Mouse (Mus musculus) limb, embryonic 14.5 days (tissue): Measurements from ENCODE around the gene Rnf41. TPM values are rescaled to one million over a fixed set of nuclear protein-coding genes. Genes with fewer than 3 reads are reported as not detected.

Experiments used
- ATAC-seq: fragments of 200-750 bp; cut with Nextera tagmentation; 2 replicates; pipeline ENCODE4 v1.8.0; 2017; ENCODE audit warnings: low read depth, moderate number of reproducible peaks, moderate TSS enrichment; ENCODE audit not compliant: low FRiP score
- DNase-seq: peaks from one replicate; pipeline ENCODE4 v3.0.0-alpha.2; 2015; ENCODE audit warnings: low spot score
- H3K27ac ChIP-seq: fragments of 300-500 bp; sonication (generic); replicated peaks from 2 replicates; pipeline ENCODE4 v1.5.1; 2014; ENCODE audit warnings: low read depth, mild to moderate bottlenecking, low read length, moderate library complexity, mixed read lengths
- H3K27me3 ChIP-seq: fragments of 300-500 bp; sonication (generic); 2 replicates; pipeline ENCODE4 v1.6.1; 2014; ENCODE audit warnings: low read length, mixed read lengths; ENCODE audit not compliant: control insufficient read depth, insufficient read depth
- H3K36me3 ChIP-seq: fragments of 300-500 bp; sonication (generic); 2 replicates; pipeline ENCODE4 v1.6.1; 2014; ENCODE audit warnings: mild to moderate bottlenecking, low read length, moderate library complexity, mixed read lengths; ENCODE audit not compliant: control insufficient read depth, insufficient read depth
- H3K4me1 ChIP-seq: fragments of 300-500 bp; sonication (generic); 2 replicates; pipeline ENCODE4 v1.6.1; 2014; ENCODE audit warnings: antibody characterized with exemption, low read length, mixed read lengths; ENCODE audit not compliant: control insufficient read depth, insufficient read depth
- H3K4me2 ChIP-seq: fragments of 300-500 bp; sonication (generic); replicated peaks from 2 replicates; pipeline ENCODE4 v1.6.1; 2014; ENCODE audit warnings: low read depth, mild to moderate bottlenecking, low read length, moderate library complexity; ENCODE audit not compliant: severe bottlenecking
- H3K4me3 ChIP-seq: fragments of 300-500 bp; sonication (generic); replicated peaks from 2 replicates; pipeline ENCODE4 v1.5.1; 2014; ENCODE audit warnings: low read length
- H3K9ac ChIP-seq: fragments of 300-500 bp; sonication (generic); 2 replicates; pipeline ENCODE4 v1.6.1; 2014; ENCODE audit warnings: mild to moderate bottlenecking, low read depth, low read length, moderate library complexity; ENCODE audit not compliant: severe bottlenecking
- H3K9me3 ChIP-seq: fragments of 300-500 bp; sonication (generic); 2 replicates; pipeline ENCODE4 v1.6.1; 2016; ENCODE audit warnings: low read length; ENCODE audit not compliant: control insufficient read depth
- POLR2A ChIP-seq: fragments of 200-500 bp; IDR thresholded peaks from 2 replicates; pipeline ENCODE4 v1.8.0; 2012; ENCODE audit warnings: inconsistent platforms, mild to moderate bottlenecking, moderate library complexity, borderline replicate concordance; ENCODE audit not compliant: insufficient read depth, insufficient read length; ENCODE audit errors: extremely low read depth
- WGBS: fragments of 180-500 bp; shearing (Covaris S2); extraction: QIAGEN DNeasy Blood & Tissue Kit; methylation state at CpG from one replicate; pipeline ENCODE4 v1.1.7; 2014; 5-methylcytosine and 5-hydroxymethylcytosine counted together
- polyA plus RNA-seq, 2 experiments: library from polyadenylated mRNA; depleted of rRNA in 1 of 2; stranded (reverse) in 1 of 2; unstranded in 1 of 2; fragments of >200 nt; fragmentation: Nextera tagmentation in 1 of 2; extraction: Ambion mirVana in 1 of 2; gene quantifications; 2 replicates each; pipeline versions ENCODE4 v1.2.1 to v1.2.3; 2012 to 2014

Gene Rnf41
- polyA plus RNA-seq, 2 experiments, result 35.7 to 37.0 TPM

DNA sequence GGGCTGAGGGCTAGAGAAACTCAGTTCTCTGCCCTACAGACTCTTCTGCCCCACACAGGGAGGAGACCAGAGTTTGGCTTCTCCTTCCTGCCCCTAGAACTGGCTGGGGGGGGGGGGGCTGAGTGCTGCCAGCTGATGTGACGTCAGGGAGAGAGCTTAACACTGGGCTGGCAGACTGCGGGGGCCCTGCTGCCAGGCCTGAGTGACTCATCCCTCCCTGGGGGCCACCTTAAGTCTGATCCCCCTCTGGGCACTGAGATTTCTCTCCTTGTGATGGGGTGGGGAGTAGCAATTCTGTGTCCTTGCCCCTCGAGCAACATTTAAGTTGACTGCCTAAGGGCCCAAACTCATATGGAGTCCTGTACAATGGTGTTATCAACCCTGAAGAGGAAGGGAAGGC is 33.0 kb upstream of the Rnf41 start:
- Histone ChIP-seq H3K9me3 (no peaks in the 10 kb centered on the region), H3K27ac (no peak overlapping the region), H3K9ac (peak overlapping the region; percentile 98), H3K36me3 (peaks cover 51% of the 10 kb centered on the region), H3K27me3 (no peaks in the 10 kb centered on the region), H3K4me2 (peak overlapping the region; percentile 72), H3K4me3 (peak overlapping the region; percentile 98), H3K4me1 (peaks cover 14% of the 10 kb centered on the region; the same call in 1 of the 2 replicates)
- no peak for TF ChIP-seq POLR2A
- ATAC-seq (no peak), DNase-seq (no peak)
- WGBS, result 71% methylated on average over 3 of the region's 3 CpGs

DNA sequence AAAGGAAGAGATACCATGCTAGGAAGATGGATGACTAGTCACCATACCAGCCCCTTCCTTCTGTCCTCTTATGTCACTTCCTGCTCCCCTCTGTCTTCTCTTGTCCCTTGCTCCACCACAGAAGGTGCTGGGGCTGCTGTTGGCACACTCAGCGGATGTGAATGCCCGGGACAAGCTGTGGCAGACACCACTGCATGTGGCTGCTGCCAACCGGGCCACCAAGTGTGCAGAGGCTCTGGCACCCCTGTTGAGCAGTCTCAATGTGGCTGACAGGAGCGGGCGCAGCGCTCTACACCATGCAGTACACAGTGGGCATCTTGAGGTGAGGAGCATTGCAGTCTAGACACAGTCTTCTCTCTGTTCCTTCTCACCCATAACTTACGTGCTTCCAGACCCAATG is 32.2 kb upstream of the Rnf41 start:
- 93% methylated on average over 7 of the region's 7 CpGs for WGBS
- no peak overlapping the region for H3K4me3 ChIP-seq
- peaks cover 59% of the 10 kb centered on the region for H3K36me3 ChIP-seq
- TF ChIP-seq POLR2A, result no peak
- no peak for DNase-seq
- ATAC-seq, result no peak
- H3K4me1 ChIP-seq, result peaks cover 14% of the 10 kb centered on the region; the same call in 1 of the 2 replicates
- no peak overlapping the region for H3K9ac ChIP-seq
- H3K4me2 ChIP-seq, result no peak overlapping the region
- no peaks in the 10 kb centered on the region for H3K9me3 ChIP-seq
- H3K27ac ChIP-seq, result no peak overlapping the region
- H3K27me3 ChIP-seq, result no peaks in the 10 kb centered on the region

DNA sequence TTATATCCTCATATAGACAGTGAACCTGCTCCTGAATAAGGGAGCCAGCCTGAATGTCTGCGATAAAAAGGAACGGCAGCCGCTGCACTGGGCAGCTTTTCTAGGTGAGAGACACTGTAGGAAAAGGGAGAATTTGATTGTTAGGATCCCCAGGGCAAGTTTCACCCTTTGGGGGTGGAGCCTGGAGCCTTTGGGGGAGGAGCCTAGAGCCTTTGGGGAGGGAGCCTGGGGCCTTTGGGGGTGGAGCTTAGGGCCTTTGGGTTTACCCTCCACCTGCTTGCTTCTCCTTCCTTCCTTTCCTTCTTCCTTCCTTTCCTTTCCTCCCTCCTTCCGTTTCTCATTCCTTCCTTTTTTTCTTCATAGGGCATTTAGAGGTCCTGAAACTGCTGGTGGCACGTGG is 30.9 kb upstream of the Rnf41 start:
- H3K9ac ChIP-seq, result no peak overlapping the region

DNA sequence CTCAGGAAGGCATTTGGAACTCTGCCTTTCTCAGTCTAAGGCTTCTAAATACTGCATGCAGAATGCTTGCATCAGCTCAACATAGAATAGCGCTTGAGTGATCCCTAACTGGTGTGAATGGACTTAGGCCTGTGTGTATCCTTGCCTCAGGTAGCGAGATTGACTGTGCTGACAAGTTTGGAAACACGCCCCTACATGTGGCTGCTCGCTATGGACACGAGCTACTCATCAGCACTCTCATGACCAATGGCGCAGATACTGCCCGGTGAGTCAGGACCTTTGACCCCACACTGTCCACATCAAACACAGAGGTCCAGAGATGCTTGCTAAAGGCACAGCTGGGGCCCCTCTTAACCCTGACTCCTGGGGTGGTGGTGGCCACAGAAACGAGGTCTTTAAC is 29.0 kb upstream of the Rnf41 start:
- Histone ChIP-seq H3K4me1 (peaks cover 8% of the 10 kb centered on the region; the same call in 1 of the 2 replicates), H3K27ac (no peak overlapping the region), H3K4me2 (no peak overlapping the region), H3K9me3 (no peaks in the 10 kb centered on the region), H3K36me3 (peaks cover 91% of the 10 kb centered on the region), H3K4me3 (no peak overlapping the region), H3K9ac (no peak overlapping the region), H3K27me3 (no peaks in the 10 kb centered on the region)
- ATAC-seq (no peak), DNase-seq (no peak)
- WGBS, result 88% methylated on average over 8 of the region's 8 CpGs
- TF ChIP-seq POLR2A, result no peak

More for the DNA sequence above, 30.9 kb upstream of the Rnf41 start:
- Histone ChIP-seq H3K9me3 (no peaks in the 10 kb centered on the region), H3K4me1 (peaks cover 14% of the 10 kb centered on the region; the same call in 1 of the 2 replicates), H3K36me3 (peaks cover 71% of the 10 kb centered on the region), H3K4me2 (no peak overlapping the region), H3K4me3 (no peak overlapping the region), H3K27ac (no peak overlapping the region), H3K27me3 (no peaks in the 10 kb centered on the region)
- no peak for TF ChIP-seq POLR2A
- ATAC-seq (no peak), DNase-seq (no peak)
- 87% methylated on average over 5 of the region's 5 CpGs for WGBS

DNA sequence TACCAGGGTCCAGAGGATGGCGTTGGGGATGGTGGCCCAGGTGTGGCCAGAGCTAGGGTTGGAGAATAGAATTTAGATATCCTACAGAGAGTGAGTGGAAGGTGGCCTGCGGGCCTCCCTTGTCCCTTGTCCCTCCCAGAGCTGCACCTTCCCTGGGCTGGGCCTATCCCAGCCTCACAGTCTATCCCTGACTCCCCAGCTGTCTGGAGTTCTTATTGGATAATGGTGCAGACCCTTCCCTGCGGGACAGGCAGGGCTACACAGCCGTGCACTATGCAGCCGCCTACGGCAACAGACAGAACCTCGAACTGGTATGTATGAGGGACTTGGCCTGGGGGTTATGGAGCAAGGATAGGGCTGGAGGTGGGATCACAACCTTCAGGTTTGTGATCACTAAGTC is 25.6 kb upstream of the Rnf41 start:
- ATAC-seq, result no peak
- no peak overlapping the region for H3K27ac ChIP-seq
- TF ChIP-seq POLR2A, result no peak
- H3K4me2 ChIP-seq, result no peak overlapping the region
- 92% methylated on average over 7 of the region's 7 CpGs for WGBS
- H3K9me3 ChIP-seq, result no peaks in the 10 kb centered on the region
- no peak overlapping the region for H3K4me3 ChIP-seq
- peaks cover 96% of the 10 kb centered on the region for H3K36me3 ChIP-seq
- no peaks in the 10 kb centered on the region for H3K27me3 ChIP-seq
- H3K4me1 ChIP-seq, result no peaks in the 10 kb centered on the region
- H3K9ac ChIP-seq, result no peak overlapping the region
- no peak for DNase-seq

DNA sequence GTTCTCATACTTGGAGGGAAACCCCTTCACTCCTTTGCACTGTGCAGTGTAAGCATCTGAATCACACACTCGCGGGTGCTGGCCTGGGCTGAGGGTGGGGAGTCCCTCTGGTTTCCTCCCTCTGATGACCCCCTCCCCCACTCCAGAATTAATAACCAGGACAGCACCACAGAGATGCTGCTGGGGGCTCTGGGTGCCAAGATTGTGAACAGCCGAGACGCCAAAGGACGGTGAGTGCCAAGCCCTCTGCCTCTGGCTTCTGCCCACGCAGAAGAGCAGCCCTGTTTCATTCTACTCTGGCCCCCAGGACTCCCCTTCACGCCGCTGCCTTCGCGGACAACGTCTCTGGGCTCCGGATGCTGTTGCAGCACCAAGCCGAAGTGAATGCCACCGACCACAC is 22.5 kb upstream of the Rnf41 start:
- Histone ChIP-seq H3K9ac (no peak overlapping the region), H3K4me3 (no peak overlapping the region), H3K27me3 (no peaks in the 10 kb centered on the region), H3K4me1 (no peaks in the 10 kb centered on the region), H3K36me3 (peaks cover 98% of the 10 kb centered on the region), H3K27ac (no peak overlapping the region), H3K4me2 (no peak overlapping the region), H3K9me3 (no peaks in the 10 kb centered on the region)
- ATAC-seq, result no peak
- DNase-seq, result no peak
- 91% methylated on average over 14 of the region's 14 CpGs for WGBS
- TF ChIP-seq POLR2A, result no peak
